Mouse (Mus musculus) MN1 (cell line): ENCODE results near the gene Pax4.

Experiments
- DNase-seq: peaks from one replicate; pipeline ENCODE4 v3.0.0-alpha.2; 2016; ENCODE audit warnings: low spot score

The Pax4 gene

DNA sequence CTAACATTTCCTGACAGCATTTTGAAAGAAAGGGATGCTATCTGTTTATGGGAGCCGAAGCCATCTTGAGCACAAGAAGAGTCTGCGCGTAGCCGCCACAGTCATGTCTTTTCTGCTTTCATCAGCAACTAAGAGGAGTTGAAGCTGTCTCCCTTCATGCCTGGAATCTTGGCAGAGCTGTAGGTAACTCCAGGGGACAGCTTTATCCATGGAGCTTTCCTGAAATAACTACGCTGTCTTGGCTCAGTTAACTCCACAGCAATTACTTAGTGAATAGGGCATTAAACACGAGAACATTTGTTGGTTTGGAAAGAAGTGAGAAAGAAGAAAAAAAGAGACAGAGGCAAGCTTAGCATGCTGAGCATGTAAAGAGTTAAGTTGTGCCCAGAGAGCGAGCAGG, 1.2 kb downstream of the Pax4 start:
- DNase-seq: no peak

DNA sequence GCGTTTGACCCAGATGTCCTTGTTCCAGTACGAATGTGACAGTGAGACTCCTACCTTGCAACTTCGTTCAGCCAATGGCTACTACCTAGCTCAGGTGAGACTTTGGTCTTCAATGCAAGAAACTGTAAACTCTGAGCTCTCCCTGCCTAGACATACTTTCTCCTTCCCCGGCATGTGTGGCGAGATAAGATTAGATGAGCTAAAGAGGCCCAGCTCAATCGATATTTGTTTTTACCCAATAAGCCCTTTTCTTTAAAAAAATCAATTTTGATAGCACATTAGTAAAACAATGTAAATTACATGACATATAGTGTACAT, 17.7 kb downstream of the Pax4 start:
- no peak for DNase-seq

DNA sequence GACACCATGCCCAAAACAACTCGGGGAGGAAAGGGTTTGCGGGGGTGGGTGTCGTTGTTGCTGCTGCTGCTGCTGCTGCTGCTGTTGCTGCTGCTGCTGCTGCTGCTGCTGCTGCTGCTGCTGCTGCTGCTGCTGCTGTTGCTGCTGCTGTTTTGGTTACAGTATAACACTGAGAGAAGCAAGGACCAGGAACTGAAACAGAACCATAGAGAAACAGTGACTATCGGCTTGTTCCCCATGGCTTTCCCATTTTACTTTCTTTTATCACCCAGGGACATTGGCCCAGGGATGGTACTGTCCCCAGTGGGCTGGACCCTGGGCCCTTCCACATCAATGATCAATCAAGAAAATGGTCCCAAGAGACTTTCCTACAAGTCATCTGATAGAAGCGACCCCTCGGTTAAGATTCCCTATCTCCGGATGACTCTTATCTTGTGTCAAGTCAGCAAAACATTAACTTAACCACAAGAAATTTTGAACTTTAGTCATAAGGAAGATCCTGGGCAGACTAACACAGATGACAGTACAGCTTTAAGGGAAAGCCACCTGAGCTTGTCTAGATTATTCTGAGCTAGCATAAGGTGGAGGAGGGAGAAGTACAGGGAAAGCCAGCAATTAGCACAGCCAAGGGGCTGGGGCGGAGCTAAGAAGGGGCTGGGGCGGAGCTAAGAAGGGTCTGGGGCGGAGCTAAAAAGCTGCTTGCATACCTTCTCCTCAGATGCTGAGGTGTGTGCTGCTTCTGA, 18.2 kb downstream of the Pax4 start:
- DNase-seq: no peak

DNA sequence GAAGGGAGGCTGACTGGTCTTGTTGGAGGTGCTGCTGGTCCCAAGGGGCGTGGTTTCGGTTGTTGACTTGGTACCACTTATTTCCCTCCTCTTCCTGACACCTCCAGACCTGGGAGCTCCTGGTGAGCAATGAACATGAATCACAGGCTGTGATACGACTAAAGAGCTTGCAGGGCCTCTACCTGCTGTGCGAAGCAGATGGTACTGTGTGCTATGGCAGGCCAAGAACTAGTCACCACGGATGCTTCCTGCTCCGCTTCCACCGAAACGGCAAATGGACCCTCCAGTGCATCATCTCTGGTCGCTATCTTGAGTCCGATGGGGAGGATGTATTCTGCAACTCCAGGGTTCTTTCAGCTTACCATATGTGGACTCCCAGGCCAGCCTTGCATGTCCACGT, 19.3 kb downstream of the Pax4 start:
- DNase-seq: no peak

DNA sequence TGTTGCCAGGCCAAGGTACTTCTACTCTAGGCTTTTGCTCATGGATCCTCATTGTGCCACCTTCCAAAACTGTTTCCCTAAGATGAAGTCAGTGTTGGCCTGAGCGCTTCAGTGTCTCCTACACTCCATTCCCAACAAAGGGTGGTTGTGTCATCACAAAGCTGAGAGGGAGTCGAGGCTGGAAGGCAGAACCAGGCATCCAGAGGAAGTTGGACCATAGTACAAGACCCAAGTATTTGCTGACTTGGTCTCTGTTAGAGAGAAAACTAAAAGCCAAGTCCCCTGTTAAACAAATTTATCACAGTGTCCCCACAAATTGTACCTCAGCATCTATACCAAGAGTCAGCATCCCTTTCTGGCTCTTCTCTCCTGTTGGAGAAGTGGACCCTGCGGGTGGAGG, 20.9 kb downstream of the Pax4 start, which contains the start of gene Gcc1:
Gene Gcc1 (minus strand): TSS at position 101 of the 400 bp plus-strand sequence.
- no peak for DNase-seq

DNA sequence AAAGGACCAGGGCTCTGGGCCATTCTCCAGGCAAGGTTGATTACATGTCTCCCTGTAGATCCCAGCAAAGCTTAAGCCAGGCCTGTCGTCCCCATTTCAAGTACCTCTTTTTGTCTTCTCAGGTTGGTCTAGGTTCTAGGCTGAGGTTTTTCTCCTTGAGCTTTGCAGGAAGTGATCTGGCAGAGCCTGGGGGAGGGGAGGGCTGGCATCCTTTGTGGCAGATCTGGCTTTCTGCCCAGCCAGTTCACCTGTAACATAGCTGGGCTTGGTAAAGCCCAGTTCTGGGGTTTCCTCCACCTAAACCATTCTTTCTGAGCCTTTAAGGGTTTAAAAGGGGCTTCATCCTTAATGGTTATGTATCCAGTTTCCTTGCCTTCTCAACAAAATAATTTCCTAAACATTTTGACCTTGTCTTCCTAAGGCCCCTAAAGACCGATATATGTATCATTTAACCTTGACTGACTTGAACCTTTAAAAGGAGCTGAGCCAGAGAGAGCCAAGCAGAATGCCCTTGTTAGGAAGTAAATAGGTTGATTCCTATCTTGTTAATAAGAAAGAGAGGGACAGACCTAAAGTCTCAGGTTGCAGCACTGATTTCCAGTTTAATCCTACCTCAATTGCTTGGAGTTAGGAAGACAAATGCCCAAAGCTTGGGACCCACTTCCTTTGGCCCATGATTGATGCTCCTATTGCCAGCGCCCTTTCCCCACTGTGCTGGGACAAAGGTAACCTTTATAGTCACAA, 21.9 kb downstream of the Pax4 start, which contains the start of gene Fscn3:
Gene Fscn3 (plus strand): TSS at position 694 of the 744 bp plus-strand sequence.
- no peak for DNase-seq

DNA sequence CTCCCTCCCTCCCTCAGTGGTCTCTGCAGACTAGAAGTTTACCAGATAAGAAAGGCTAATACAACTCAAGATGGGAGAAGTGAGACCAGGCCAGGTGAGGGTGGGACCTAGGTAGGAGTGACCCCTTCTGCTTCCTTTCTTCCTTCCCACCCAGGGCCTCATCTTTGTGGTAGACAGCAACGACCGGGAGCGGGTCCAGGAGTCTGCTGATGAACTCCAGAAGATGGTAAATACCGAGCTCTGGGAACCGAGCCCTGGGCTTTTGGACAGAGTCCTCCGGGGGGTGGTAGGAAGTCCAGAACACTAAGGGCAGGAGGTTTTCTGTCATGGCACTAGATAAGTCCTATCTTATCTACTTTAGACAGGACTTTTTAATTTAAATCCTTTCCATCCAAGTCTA, 24.1 kb downstream of the Pax4 start:
- DNase-seq: no peak

DNA sequence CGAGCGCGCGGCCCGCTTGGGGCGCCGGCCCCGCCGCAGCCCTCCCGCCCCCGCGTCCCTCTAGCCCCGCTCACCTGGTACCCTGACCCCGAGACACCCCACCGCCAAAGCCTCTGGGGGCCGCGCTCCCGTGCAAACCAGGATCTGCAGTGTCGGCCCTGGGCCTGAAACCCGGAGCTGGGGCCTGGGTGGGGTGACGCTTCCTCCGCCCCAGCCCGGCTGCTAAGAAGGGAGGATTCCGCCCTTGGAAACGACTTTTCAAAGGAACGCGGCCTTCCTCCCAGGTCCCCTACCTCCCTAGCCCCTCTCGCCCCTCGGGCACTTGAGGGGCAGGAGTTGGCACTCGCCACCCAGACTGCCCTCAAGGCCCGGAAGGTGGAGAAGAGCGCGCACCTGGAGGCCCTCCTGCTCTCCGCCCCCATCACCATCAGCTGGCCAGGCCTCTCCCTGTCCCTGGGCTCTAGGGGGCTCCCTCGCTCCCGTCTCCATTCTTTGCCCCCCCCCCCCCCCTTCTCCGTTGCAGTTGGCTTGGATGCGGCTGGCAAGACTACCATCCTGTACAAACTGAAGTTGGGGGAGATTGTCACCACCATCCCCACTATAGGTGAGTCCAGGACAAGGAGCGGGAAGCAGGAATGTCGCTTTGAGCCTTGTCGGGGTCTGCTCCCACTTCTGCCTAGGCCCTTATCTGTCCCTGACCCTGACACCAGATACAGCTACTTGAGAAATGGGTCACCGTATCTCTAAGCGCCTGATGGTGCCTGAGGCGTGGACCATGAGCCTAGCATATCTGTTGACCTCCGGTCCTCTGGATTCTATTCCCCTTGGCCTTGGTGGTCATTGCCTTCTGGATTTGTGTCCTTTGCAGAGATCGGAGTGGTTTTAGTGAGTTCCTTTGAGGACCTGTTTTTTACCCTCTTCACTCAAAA, 25.1 kb downstream of the Pax4 start:
- DNase-seq: peak; percentile 63

DNA sequence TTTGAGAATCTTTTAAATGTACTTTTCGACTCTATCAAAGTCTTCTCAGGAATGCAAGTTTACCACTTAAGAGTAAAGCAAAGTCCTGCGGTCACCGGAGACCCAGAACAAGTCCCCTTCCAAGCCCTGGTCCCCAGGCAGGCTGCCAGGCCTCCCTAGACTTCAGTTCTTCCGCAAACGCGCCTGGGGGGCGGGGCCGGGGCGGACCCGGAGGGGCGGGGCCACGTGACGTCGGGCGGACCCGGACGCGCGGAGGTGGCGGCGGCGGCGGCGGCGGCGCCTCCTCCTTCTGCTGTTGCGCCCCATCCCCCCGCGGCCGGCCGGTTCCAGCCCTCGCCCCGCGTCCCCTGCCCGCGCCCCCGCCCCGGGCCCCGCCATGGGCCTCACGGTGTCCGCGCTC, 25.8 kb downstream of the Pax4 start, which contains the start of gene Arf5:
Gene Arf5 (plus strand): TSS at position 248 of the 400 bp plus-strand sequence.
- peak; percentile 91 for DNase-seq

DNA sequence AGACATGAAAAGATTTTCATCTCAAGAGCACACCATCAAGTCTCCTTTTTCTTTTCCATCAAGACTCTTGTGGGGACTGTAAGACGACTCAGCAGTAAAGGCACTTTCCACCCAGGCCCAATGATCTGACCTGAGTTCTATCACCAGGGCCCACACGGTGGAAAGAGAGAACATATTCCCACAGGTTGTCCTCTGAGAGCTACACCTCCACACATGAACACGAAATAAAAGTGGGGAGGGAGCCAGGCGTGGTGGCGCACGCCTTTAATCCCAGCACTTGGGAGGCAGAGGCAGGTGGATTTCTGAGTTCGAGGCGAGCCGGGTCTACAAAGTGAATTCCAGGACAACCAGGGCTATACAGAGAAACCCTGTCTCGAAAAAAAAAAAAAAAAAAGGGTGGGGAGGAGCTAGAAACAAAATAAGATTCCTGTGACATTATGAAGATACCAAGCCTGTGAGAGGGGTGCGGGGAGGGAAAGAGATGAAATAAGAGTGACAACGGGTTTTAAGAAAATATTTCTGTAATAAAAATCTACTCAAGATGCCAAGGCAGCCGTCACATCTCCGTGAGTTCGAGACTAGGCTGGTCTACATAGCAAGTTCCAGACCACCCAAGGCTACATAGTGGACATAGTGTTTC, 26.4 kb downstream of the Pax4 start:
- no peak for DNase-seq

DNA sequence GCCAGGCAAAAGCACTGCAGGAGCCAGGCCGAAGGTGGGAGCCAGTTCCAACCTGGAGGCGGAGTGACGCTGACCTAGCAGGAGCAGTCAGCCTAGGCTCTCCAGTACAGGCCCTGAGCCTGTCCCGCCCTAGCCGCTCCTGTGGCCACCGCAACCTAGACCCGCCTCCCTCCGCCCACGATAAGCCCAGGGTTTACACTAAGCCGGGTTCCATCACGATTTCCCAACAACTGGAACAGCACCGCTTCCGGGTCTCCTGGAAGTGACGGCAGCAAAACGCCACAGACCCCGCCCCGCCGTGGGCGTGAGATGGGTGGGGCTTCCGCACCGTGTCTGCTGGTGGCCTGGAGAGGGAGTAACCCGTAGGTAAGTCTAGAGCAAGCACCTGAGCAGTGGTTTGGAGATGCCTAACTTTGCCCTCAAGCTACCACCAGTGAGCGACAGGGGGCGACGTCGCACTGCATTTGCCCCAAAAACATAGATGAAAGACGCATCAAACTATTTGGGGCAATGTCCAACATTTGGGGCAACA, 27.6 kb downstream of the Pax4 start:
- DNase-seq: peak; percentile 94

DNA sequence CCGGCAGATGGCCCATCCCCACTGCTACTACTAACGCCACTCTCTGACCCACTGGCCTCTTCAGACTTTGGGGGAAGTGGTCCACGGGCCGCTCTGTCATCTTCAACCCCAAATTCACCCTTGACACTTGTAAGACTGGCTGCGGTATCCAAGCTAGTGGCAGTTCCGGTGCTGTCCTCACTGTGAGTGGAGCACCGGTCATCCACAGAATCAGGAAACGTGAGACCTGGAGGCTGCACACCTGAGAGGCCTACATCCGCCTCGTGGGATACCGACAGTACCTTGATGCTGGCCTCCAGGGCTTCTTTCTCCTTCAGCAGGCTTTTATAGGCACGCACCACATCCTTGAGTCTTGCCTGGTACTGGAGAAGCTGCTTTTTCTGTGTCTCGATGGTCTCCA, 28.3 kb downstream of the Pax4 start:
- DNase-seq: no peak

DNA sequence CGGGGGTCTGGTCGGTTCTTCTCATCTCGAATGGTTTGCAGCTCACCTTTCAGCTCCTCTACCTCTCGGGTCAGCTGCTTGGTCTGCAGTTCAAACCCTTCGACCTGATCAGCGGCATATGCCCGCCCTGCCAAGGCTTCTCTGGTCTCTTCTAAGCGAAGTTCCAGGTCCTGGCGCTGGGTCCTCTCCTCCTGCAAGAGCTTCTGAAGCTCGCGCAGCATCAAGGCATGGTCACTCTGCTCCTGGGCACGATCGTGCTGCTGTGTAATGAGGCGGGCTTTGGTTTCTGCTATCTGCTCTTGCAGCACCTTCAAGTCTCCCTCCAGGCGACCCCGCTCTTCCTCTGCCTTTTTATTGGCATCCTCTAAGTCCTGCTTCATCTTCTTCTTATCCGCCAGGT, 28.8 kb downstream of the Pax4 start:
- no peak for DNase-seq

DNA sequence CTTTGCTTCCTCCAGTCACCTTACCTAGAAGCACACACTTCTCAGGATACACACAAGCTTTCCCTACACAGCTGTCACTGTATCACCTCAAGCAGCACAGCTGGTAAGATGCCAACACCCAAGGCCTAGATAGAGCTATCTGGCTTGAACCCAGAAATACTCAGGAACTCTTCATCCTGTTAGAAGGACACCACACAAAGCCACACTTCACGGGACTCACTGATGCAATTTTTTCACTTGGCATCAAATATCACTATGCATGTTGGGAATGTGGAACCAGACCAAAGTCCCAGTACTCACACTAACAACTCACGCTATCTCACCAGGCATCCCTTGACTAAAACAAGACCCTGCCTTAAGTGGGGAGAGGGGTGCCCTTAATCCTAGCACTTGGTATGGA, 29.5 kb downstream of the Pax4 start:
- no peak for DNase-seq

DNA sequence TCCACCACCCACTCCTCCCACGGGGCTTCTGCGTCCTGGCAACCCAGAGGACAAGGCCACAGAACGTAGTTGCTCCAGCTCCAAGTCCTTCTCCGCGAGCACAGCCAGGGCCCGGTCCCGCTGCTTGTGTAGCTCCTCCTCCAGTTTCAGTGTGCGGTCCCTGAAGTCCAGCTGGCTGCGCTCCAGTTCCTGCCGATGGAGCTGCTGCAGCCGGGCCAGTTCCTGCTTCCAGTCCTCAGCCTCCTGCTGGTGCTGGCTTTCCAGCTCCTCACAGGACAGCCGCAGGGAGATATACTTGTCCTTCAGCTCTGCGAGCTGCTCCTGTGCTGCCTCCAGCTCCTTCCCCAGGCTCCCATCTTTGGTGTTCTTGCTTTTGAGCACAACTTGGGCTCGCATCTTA, 30.7 kb downstream of the Pax4 start:
- DNase-seq: peak; percentile 73

DNA sequence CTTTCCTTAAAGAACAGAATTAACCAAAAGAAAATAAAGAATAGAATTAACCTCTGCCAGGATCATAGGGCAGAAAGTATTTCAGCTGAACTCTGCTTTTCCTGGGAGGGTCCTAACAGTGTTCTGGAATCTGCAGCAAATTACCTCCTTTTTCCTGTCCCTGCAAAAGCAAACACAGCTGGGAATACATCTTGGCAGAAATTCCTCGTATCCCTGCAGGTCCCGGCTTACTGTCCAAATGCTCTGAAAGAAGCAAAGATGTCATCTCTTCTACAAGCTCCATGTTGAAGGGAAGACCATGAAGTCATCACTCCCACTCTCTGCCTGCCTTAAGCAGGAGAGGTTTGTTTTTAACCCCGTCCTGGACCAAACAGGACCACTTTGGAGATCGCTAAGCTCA, 32.2 kb downstream of the Pax4 start:
- DNase-seq: no peak

DNA sequence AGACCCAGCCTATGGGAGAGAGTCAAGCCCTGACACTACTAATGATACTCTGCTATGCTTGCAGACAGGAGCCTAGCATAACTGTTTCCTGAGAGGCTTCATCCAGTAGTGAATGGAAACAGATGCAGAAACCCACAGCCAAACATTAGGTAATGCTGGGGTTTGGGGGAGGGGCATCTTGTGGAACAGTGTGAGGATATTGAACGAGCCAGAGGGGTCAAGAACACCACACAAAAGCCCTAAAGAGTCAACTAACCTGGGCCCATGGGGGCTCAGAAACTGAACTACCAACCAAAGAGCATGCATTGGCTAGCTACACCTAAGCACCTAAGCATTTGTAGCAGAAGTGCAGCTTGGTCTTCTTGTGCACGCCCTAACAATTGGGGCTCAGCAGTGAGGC, 37.9 kb downstream of the Pax4 start:
- DNase-seq: no peak

DNA sequence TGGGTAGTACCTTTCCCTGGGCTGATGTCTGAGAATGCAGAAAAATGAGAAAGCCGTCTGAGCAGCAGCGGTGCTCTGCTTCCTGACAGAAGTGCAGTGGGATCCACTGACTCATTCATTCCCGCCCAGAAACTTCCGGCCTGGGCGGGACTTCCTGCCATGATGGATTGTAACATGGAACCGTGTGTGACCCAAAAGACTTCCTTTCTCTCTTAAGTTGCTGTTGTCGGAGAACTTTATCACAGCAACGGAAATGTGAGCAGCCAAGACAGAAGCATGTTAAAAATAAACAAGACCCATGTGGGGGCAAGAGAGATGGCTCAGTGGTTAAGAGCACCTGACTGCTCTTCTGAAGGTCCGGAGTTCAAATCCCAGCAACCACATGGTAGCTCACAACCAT, 39.1 kb downstream of the Pax4 start:
- no peak for DNase-seq

DNA sequence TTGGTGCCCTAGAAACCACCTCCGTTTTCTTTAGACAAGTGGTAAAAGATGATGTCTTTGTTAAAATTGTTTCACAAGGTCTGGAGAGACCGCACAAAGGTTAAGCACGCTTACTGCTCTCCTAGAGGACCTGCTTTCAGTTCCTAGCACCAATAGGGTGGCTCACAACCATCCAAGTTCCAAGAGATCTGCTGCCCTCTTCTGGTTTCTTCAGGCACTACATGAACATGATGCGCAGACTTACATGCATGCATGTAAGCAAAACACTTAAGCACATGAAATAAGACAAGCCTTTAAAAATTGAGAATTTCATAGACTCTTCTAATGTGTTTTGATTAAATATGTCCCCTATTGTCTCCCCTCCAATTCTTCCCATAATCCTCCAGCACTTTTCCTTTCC, 49.4 kb downstream of the Pax4 start:
- DNase-seq: no peak

DNA sequence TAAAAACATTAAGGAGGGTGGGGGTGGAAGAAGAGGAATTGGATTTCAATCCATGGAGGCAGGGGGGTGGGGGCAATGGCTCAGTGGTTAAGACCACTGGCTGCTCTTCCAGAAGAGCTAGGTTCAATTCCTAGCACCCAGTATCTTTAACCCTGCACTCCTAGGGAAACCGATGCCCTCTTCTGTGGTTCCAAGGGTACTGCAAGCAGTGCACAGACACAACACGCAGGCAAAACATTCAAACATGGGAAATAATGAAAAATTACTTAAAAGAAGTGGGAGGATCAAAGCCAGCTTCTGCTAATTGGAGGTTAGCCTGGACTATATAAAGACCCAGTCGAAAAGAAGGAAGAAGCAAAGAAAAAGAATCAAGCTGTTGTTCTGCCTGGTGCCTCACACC, 50.4 kb downstream of the Pax4 start:
- no peak for DNase-seq

DNA sequence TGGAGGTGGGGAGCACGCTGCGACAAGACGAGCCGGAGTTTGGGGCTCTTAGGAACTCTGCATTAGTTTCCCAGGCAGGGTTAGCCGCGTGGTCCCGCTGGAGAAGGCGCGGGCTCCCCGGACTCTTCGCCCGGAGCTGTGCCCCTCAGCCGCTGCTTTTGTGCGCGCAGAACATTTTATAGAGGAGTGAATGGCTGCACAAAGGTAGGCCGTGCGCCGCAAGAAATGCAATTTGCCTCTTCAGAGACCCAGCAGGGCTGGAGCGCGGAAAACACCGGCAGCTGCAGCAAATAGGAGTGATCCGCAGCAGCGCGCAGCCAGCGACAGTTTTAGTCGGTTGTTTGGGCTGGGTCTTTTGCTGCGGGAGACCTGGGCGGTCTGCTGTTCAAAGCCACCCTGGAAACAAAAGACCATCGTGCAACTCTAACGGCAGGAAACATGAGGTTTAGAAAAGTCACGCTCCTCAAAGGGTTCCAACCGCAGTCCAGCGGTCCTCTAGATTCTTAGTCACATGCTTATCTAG, 51.4 kb downstream of the Pax4 start, which contains the start of gene Zfp800:
Gene Zfp800 (minus strand): TSS at position 325 of the 523 bp plus-strand sequence.
- no peak for DNase-seq
